Mouse (Mus musculus) layer of hippocampus, postnatal 36 days (tissue): ENCODE results near the gene Ren1. TPM values are rescaled to one million over a fixed set of nuclear protein-coding genes. Genes with fewer than 3 reads are reported as not detected.

ENCODE experiments used
- DNase-seq, 2 experiments: peaks; one replicate each; pipeline ENCODE4 v3.0.0; 2022
- total RNA-seq, 2 experiments: library from RNA; stranded (reverse); gene quantifications; 2 replicates each; pipeline ENCODE4 v1.2.3; 2021

Ren1 gene
- total RNA-seq, 2 experiments from 2014 or later, result not detected

GRCm38 (mm10) chr1:133346531-133346930 lies 3.8 kb upstream of the Ren1 start:
- no peak for DNase-seq

- no peak for DNase-seq
Observed at GRCm38 (mm10) chr1:133347226-133347625, 3.1 kb upstream of the Ren1 start.

- DNase-seq, result no peak
Observed at GRCm38 (mm10) chr1:133347693-133348520, 2.4 kb upstream of the Ren1 start.

GRCm38 (mm10) chr1:133351762-133352161 lies 1.5 kb downstream of the Ren1 start:
- no peak for DNase-seq

- DNase-seq, result peak; percentile 84 to 85
Observed at GRCm38 (mm10) chr1:133353371-133353809, 3.1 kb downstream of the Ren1 start.

GRCm38 (mm10) chr1:133355469-133355868 lies 5.2 kb downstream of the Ren1 start:
- DNase-seq, result no peak

- no peak for DNase-seq
Observed at GRCm38 (mm10) chr1:133355912-133356311, 5.6 kb downstream of the Ren1 start.

- no peak for DNase-seq
Observed at GRCm38 (mm10) chr1:133356330-133356729, 6.0 kb downstream of the Ren1 start.

GRCm38 (mm10) chr1:133361006-133361405 lies 10.7 kb downstream of the Ren1 start:
- DNase-seq, result no peak

- DNase-seq, result no peak
Observed at GRCm38 (mm10) chr1:133362103-133362502, 11.8 kb downstream of the Ren1 start.

GRCm38 (mm10) chr1:133363276-133364021 lies 13.1 kb downstream of the Ren1 start, which contains the start of gene Etnk2:
Gene Etnk2 (plus strand): TSS chr1:133363572.
- peak; percentile 58 to 59 for DNase-seq

GRCm38 (mm10) chr1:133364022-133364630 lies 13.8 kb downstream of the Ren1 start:
- no peak for DNase-seq

- DNase-seq, result no peak
Observed at GRCm38 (mm10) chr1:133364890-133365289, 14.6 kb downstream of the Ren1 start.

- no peak for DNase-seq
Observed at GRCm38 (mm10) chr1:133366951-133367605, 16.8 kb downstream of the Ren1 start.

GRCm38 (mm10) chr1:133367606-133368488 lies 17.5 kb downstream of the Ren1 start:
- no peak for DNase-seq

- DNase-seq, result no peak
Observed at GRCm38 (mm10) chr1:133368644-133369043, 18.3 kb downstream of the Ren1 start.

GRCm38 (mm10) chr1:133370352-133370751 lies 20.0 kb downstream of the Ren1 start:
- DNase-seq, result no peak

- no peak for DNase-seq
Observed at GRCm38 (mm10) chr1:133371431-133371830, 21.1 kb downstream of the Ren1 start.

- DNase-seq, result no peak
Observed at GRCm38 (mm10) chr1:133372113-133372512, 21.8 kb downstream of the Ren1 start.

GRCm38 (mm10) chr1:133375696-133376346 lies 25.5 kb downstream of the Ren1 start:
- no peak for DNase-seq

GRCm38 (mm10) chr1:133377547-133377946 lies 27.2 kb downstream of the Ren1 start:
- DNase-seq, result no peak
